Mouse (Mus musculus): ENCODE results near the gene Ercc1.

Gene Ercc1

DNA sequence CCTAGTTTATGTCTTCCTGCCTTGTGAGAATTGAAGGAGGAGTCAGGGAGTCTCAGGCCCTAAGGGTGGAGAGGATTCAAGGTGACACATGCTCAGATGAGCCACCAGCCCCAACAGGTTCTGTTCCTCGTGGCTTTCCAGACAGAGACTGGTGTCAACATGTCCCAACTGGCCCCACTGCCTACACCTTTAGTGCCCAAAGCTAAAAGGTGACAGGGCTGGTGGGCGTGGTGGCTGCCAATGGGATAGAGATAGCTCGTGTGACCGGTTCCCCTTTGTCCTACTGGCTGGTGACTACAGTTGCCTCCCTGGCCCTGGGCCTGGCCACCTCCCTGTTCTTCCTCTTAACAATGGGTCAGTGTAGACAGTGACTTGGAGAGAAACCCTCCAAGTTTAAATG, 20.8 kb downstream of the Ercc1 start:
- DNase-seq (ENCODE audit: low spot score in 2 of 2), result no peak

DNA sequence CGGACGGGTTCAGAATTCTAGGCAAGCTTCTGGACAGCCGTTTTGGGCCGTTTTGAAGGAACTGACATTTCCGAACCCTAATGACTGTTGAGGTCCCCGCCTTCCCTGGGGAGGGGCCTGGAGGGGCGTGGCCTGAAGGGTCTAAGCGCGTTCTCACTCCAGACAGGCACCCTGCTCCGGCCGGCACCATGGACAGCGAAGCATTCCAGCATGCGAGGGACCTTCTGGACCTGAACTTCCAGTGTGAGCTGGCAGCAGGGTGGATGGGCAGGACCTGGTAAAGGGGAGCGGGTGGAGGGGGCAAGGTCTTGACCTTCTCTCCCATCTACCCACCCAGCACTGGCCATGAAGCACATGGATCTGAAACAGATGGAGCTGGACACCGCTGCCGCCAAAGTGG, 23.8 kb downstream of the Ercc1 start:
- no peak for DNase-seq (ENCODE audit: low spot score in 2 of 2)

DNA sequence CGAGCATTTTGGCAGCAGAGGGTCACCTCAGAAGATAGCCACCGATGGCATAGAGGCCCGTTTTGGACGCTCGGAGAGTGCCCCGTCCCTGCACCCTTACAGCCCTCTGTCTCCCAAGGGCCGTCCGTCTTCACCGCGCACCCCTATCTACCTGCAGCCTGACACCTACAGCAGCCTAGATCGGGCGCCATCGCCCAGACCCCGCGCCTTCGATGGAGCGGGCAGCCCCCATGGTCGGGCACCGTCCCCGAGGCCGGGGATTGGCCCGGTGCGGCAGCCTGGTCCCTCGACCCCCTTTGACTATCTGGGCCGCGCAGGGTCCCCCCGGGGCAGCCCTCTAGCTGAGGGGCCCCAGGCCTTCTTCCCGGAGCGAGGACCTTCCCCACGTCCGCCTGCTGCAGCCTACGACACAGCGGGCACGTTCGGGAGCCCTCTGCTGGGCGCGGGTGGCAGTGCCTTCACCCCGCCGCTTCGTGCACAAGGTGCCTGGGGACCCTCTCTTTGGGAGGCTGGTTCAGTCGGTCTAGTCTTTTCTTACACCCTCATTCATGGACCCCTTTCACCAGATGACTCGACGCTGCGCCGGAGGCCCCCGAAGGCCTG, 25.3 kb downstream of the Ercc1 start:
- peak; percentile 70 to 80 for DNase-seq (ENCODE audit: low spot score in 2 of 2)

DNA sequence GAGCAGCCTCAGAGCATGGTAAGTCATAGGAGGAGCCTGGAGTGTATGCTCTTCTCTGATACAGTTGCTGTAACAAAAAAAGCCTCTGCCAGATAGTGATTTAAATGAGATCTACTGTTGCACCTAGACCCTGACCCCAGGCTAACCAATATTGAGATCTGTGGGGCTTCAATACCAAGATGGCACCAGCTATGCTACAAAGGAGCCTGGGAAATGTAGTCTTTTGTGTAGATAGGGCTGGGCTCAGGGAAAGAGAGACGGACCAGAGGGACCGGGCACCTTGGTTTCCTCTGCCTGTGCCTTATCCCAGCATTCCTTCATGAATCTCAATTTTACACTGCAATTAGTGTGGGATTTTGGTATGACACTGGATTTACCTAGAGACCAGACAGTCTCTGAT, 28.8 kb downstream of the Ercc1 start:
- no peak for DNase-seq (ENCODE audit: low spot score in 2 of 2)

DNA sequence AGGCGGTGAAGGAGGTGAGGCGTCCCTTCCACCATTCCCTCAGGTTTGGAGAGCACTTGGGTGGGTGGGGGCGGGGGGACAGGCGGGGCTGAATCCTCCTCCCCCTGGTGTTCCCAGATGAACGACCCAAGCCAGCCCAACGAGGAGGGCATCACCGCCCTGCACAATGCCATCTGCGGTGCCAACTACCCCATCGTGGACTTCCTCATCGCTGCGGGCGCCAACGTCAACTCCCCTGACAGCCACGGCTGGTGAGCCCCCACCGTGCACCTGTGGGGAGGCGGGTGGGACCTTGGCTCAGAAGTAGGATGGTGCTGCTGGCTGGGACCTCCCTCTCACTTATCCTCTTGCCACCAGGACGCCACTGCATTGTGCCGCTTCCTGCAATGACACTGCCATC, 30.8 kb downstream of the Ercc1 start:
- DNase-seq (ENCODE audit: low spot score in 2 of 2), result no peak

DNA sequence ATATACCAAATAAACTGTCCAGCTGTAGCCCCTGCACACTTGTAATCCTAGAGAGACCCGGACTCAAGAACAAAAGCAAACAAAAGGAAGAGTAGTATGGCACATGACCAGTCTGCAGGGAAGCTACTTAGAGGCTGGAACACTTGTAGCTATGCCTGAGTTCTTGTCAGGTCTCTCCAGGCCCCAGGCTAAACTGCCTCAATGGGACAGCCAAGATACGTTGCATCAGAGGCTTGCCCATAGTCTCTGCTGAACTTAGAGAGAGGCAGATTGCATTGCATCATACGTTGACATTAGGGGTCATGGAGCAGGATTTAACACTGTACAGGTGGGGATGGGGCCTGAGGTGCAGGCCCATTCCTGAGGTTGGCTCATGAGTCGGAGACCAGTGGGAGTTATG, 31.4 kb downstream of the Ercc1 start:
- DNase-seq (ENCODE audit: low spot score in 2 of 2), result no peak

DNA sequence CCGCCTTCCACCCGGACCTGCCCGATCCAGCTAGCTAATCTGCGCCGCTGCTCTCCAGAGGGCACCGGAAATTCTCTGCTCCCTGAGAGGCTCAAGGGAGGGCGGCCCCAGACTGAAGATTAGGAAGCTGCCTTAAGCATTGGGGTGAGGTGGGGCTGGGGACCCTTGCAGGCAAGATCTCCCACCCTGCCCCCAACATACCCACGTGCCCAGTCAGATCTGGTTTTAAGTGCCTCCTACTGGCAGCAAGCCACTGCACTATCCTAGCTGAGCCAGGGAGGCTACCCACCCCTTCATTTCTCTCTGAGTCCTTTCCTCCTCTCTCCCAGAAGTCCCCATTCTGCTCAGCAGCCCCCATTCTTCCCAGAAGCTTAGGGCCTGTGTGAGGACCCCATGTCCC, 33.5 kb downstream of the Ercc1 start:
- DNase-seq (ENCODE audit: low spot score in 2 of 2), result no peak

DNA sequence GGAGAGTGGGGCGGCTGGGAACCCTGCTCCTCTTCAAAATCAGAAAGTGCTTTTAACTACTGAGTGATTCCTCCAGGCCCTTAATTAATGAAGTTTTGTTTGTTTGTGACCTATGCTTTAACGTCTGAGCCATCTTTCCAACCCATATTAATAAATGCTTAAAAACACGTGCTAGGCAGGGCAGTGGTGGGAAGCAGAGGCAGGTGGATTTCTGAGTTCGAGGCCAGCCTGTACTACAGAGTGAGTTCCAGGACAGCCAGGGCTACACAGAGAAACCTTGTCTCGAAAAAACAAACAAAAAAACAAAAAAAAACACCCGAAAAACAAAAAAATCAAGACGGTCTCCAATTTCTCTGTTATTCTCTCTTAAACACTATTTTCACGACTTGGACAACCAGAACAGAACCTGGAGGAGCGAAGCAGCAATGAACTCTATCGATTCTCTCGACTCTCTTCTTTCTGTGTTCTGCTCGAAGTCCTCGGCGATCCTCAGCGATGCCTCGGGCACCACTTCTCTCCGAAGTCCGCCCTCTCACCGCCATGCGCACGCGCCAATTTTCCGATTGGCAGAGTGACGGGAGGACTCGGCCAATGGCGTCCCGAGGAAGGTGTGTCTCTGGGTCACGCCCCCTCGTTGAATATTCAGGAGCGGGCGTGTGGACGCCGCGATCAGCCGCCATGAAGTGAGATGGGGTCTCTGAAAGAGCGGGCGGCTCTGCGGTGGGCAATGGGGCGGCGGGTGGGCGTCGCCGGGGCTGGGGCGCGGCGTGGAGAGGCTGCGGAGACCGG, 37.0 kb downstream of the Ercc1 start, which contains the start of gene Ercc2:
Gene Ercc2 (plus strand): TSS at position 634 of the 789 bp plus-strand sequence.
- peak; percentile 99 to 100 for DNase-seq (ENCODE audit: low spot score in 2 of 2)

DNA sequence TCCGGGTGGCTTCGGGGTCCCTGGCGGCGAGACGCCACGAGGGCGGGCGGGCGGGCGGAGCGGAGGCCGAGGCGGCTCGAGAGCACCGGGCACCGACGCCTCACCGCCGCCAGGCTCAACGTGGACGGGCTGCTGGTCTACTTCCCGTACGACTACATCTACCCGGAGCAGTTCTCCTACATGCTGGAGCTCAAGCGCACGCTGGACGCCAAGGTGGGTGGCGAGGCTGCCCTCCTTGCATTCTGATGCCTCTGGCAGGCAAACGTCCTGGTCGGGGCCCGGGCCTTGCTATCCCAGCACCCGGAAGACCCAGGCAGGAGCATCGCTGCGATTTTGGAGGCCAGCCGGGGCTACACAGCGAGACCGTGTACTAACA, 37.6 kb downstream of the Ercc1 start:
- no peak for DNase-seq (ENCODE audit: low spot score in 2 of 2)

DNA sequence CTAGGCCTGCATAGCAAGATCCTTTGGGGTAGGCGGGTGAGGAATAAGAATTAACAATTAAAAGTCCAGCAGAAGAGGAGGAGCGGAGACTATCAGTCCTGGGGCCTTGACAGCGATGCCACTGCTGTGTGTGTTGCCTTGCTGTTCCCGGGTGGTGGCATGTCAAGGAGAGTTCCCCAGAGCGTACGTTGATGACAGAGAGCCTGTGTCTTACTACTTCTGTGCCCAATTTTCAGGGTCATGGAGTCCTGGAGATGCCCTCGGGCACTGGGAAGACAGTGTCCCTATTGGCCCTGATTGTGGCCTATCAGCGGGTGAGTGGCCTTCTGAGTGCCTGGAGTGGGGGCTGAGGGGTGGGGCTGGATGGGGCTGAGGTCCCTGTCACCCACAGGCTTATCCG, 39.1 kb downstream of the Ercc1 start:
- DNase-seq (ENCODE audit: low spot score in 2 of 2), result no peak

DNA sequence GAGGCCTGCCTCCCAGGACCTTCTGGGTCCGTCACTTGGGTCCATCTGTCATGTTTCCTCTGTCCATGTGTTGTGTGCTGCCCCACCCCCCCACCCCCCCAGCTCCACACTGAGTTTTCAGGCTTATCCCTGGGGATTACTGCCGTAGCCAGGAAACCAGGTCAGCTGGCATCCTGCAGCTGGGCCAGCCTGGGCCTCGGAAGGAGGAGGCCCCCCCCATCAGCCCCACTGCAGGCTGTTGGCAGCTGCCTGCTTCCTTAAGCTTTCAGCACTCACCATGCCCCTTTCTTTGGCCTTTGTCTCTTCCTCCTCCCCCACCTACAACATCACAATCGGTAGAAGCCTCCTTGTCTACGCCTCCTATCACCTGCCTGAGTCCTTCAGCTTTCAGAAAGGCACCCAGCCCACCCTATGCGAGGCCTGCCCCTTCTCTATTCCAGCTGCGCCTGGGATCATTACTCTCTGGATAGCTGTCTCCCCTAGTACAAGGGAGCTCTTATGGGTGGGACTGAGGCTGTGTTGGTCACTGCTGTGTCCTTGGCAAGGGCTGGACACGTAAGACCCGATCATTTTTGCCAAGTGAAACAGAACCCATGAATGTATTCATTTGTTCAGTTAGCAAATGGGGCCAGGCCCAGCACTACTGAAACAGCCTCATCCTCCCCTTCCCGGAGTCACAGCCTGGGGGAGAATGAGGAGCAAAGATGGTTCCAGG, 44.3 kb downstream of the Ercc1 start:
- peak; percentile 61 to 73 for DNase-seq (ENCODE audit: low spot score in 2 of 2)

DNA sequence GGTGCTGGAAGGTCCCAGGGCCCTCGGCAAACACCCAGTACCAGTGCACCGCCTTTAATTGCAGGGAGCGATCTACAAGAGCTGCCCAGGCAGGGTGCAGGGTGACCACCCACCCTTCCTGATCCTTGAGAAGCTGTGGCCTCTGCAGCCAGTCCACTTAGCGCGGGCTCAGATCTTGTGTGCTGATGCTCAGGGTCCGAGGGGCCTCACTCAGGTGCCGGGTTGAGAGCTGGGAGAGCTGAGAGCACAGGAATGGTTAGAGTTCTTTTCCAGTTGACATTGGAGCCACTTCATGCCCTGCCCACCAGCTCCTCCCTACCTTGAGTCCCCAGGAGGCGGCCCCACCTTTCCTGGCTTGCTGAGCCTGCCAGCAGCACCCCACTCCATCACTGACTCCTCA, 49.9 kb downstream of the Ercc1 start:
- no peak for DNase-seq (ENCODE audit: low spot score in 2 of 2)

DNA sequence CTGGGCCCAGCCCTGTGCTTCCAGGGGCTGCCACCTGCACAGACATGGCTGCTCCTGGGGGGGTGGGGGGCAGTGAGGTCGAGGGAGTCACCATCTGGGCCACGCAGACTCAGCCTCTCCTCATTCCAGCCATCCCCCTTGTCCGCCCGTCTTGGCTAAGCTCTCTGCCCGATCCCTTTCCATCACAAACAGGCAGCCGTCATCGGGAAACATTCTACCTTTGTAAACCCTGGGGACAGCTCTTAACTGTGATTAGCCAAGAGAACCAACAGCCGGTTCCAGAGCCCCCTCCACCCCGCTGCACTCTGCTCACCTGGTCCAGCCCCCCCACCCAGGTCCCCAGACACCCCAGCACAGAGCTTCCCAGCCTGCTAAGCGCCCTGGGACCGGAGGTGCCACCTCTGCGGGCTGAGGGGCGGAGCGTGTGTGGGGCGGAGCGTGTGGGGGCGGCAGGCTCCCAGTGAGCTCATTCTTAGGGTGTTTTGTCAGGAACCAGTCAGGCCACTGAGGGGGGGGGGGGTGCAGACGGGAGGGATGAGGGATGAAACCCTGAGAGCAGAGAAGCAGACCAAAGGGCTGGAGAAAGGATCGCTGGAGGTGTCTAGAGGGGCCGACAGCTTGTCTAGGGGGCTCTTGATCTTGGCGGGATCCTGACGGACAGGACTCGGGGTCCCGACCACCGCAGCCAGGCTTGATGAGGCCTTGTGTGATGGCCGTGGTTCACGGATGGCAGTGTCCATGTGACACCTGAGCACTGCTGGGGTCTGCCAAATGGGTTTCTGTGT, 55.1 kb downstream of the Ercc1 start:
- no peak for DNase-seq (ENCODE audit: low spot score in 2 of 2)

DNA sequence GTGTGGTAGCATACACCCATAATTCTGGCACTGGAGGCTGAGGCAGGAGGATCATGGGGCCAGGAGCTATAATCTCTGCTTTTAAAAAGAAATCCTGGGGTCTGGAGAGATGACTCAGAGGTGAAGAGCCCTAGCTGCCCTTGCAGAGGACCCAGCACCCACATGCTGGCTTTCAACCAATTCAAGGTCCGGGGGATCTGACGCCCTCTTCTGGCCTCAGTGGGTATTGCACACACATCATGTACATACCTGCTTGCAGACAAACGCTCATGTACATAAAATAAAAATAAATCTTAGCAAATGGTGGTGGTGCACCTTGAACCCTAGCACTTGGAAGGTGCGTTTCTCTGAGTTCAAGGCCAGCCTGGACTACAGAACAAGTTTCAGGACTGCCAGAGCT, 56.4 kb downstream of the Ercc1 start:
- DNase-seq (ENCODE audit: low spot score in 2 of 2), result no peak

DNA sequence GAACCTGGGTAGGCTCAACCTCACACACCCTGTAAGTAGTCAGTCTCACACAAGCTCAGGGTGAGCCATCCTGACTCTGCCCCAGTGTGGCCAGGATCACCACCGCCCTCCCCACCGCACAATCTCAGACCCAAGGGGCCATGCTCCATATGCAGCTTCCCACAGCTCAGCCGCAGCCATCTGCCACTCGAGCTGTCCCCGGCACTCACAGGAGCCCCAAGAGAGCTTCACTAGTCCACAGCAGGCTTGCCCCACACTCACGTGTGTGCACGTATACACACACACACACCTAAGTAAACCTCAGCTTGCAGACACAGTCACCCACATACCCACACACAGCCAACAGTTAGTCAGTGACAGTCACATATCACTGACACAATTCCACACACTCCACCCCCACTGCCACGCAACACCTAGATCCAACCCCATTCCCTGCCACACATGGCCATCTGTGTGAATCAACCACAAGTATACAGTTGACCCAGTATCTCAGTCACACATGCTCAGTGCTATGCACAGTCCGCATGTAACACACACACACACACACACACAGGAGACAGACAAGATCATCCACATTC, 58.0 kb downstream of the Ercc1 start:
- no peak for DNase-seq (ENCODE audit: low spot score in 2 of 2)

DNA sequence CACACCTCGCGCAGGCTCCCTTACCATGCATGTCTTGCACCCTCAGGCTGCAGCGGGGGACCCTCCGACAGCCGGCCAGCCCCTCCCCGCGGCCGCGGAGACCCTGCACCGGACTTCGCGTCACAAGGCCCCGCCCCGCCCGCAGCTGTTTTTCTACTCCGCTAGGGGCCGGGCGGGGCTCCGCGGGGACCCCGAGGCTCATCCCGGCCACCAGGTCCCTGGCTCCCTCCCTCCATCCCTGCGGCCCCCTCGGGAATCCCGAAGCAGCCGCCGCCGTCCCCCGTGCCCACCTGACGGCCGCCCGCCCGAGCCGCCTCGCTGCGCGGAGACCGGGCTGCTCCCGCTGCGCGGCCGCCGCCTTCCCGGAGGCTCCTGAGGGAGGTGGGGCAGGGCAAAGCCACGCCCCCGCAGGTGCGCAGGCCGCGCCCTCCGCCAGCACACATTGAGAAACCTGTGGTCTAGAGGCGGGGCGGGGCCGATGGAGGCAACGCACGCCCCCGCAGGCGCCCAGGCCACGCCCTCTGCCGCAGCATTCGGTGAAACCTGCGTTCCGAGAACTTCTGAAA, 59.2 kb downstream of the Ercc1 start, which contains the start of gene Klc3:
Gene Klc3 (minus strand): TSS at position 374 of the 566 bp plus-strand sequence.
- no peak for DNase-seq (ENCODE audit: low spot score in 2 of 2)

DNA sequence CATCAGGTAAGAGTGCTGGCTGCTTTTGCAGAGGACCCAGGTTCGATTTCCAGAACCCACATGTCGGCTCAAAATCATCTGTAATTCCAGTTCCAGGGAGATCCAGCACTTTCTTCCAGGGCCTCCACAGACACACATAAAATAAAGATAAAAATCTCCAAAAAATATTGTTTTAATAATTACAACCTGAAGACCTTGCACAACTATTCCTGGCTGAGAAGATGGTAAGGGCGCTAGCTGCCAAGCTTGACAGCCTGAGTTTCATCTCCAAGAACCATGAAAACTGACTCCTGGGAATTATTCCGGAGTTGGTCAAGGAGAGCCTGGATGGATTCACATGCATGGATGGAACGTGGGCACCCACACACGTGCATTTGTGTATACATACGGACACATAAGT, 59.9 kb downstream of the Ercc1 start, which contains the start of gene Ckm:
Gene Ckm (plus strand): TSS at position 301 of the 400 bp plus-strand sequence.
- no peak for DNase-seq (ENCODE audit: low spot score in 2 of 2)

DNA sequence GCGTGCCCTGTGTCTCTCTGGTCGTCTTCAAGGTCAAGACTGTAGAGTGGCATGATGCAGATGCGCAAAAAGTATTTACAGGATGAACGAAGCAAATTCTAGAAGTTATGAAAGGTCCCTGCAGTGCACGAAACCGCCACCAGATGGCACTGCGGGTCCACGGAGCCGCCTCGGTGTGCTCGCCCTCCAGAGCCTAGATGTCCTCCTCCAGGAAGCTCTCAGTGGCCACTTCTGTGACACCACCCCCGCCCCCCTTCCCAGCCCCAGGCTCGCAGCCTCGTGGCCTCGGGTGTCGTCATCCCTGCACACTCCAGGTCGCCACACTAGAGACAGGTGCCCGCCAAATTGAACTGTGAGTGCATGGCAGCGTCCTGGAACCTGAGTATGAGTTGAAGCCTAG, 60.8 kb downstream of the Ercc1 start:
- peak; percentile 72 to 82 for DNase-seq (ENCODE audit: low spot score in 2 of 2)
